Mouse (Mus musculus) lung, postnatal 0 days (tissue): ENCODE measurements around the gene Klf15.

Experiments
- CTCF ChIP-seq: IDR thresholded peaks from 2 replicates; pipeline ENCODE4 v1.5.1; 2016; ENCODE audit warnings: antibody characterized with exemption, mild to moderate bottlenecking
- EP300 ChIP-seq: IDR thresholded peaks from 2 replicates; pipeline ENCODE4 v1.6.1; 2016; ENCODE audit warnings: antibody characterized with exemption, mild to moderate bottlenecking, control low read depth

DNA sequence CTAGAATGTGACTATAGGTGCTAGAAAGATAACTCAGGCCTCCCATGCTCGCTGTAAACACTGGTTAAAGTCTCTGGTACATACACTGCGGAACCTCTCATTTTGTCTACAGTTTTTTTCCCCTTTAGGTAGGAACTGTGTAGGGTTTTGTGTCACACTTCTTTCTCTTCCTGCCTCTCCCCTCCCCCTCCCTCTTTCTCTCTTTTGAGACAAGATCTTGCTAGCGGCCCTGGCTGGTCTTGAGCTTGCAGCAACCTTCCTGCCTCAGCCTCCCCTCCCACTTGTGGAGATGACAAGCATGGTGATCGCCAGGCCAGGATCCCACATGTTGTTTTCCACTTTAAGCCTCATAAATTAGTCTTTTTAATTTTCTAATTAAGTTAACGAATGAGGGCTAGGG lies 8.6 kb upstream of the Klf15 start:
- TF ChIP-seq EP300: no peak
- TF ChIP-seq CTCF: no peak
